Mouse (Mus musculus): ENCODE measurements around the gene Lmntd2. TPM values are rescaled to one million over a fixed set of nuclear protein-coding genes. Genes with fewer than 3 reads are reported as not detected.
A peak's percentile ranks its signal among the peaks of the same experiment; 100 is the strongest.

Lmntd2 gene
- polyA plus RNA-seq, 1 experiment from 2014 or later: 3.9 TPM

MicroRNA genes within 50 kb of the gene (microRNA counts, 519-probe panel; counts per million panel counts)
- 5,033 counts per million, percentile 86 among the panel's probes with 10 or more counts for microRNA mmu-miR-210

Small RNA genes lying within 50 kb of the gene (microRNA-seq; reads per million reads assigned to microRNA genes)
- gene Mir210: 525 reads per million, percentile 69 among the genes with 10 or more reads in this experiment

Other genes with a start within 250 kb of the Lmntd2 start
- 35.5 and 37.6 TPM in 2 replicates for gene Ifitm1, start 246.9 kb downstream of the Lmntd2 start, polyA plus RNA-seq (2016; fragmentation: Nextera tagmentation; extraction: Ambion mirVana)
- gene Ifitm3, start 203.3 kb downstream of the Lmntd2 start, polyA plus RNA-seq (2016; fragmentation: Nextera tagmentation; extraction: Ambion mirVana): 48.0 and 52.4 TPM in 2 replicates
- gene Ifitm6, start 196.2 kb downstream of the Lmntd2 start, polyA plus RNA-seq (2016; fragmentation: Nextera tagmentation; extraction: Ambion mirVana): 0.43 TPM in 1 of 2 replicates, not detected in the other
- not detected in 2 replicates for gene Gm17387, start 184.9 kb downstream of the Lmntd2 start, polyA plus RNA-seq (2016; fragmentation: Nextera tagmentation; extraction: Ambion mirVana)
- 35.2 and 39.2 TPM in 2 replicates for gene B4galnt4, start 153.0 kb downstream of the Lmntd2 start, polyA plus RNA-seq (2016; fragmentation: Nextera tagmentation; extraction: Ambion mirVana)
- 13.3 and 16.2 TPM in 2 replicates for gene Pkp3, start 135.9 kb downstream of the Lmntd2 start, polyA plus RNA-seq (2016; fragmentation: Nextera tagmentation; extraction: Ambion mirVana)
- 1.9 and 3.0 TPM in 2 replicates for gene Sigirr, start 113.5 kb downstream of the Lmntd2 start, polyA plus RNA-seq (2016; fragmentation: Nextera tagmentation; extraction: Ambion mirVana)
- gene Ano9, start 96.3 kb downstream of the Lmntd2 start, polyA plus RNA-seq (2016; fragmentation: Nextera tagmentation; extraction: Ambion mirVana): 2.2 and 2.5 TPM in 2 replicates
- 82.2 and 84.7 TPM in 2 replicates for gene Ptdss2, start 91.7 kb downstream of the Lmntd2 start, polyA plus RNA-seq (2016; fragmentation: Nextera tagmentation; extraction: Ambion mirVana)
- 87.9 and 88.1 TPM in 2 replicates for gene Rnh1, start 41.2 kb downstream of the Lmntd2 start, polyA plus RNA-seq (2016; fragmentation: Nextera tagmentation; extraction: Ambion mirVana)
- gene Hras, start 20.1 kb downstream of the Lmntd2 start, polyA plus RNA-seq (2016; fragmentation: Nextera tagmentation; extraction: Ambion mirVana): 91.0 and 111 TPM in 2 replicates
- 12.1 and 13.4 TPM in 2 replicates for gene Lrrc56, start 19.9 kb downstream of the Lmntd2 start, polyA plus RNA-seq (2016; fragmentation: Nextera tagmentation; extraction: Ambion mirVana)
- gene Rassf7, start 1.8 kb upstream of the Lmntd2 start, polyA plus RNA-seq (2016; fragmentation: Nextera tagmentation; extraction: Ambion mirVana): 38.6 and 42.3 TPM in 2 replicates
- 87.1 and 99.9 TPM in 2 replicates for gene Phrf1, start 14.7 kb upstream of the Lmntd2 start, polyA plus RNA-seq (2016; fragmentation: Nextera tagmentation; extraction: Ambion mirVana)
- gene Irf7, start 52.4 kb upstream of the Lmntd2 start, polyA plus RNA-seq (2016; fragmentation: Nextera tagmentation; extraction: Ambion mirVana): 0.99 and 1.1 TPM in 2 replicates
- not detected in 2 replicates for gene Cdhr5, start 62.7 kb upstream of the Lmntd2 start, polyA plus RNA-seq (2016; fragmentation: Nextera tagmentation; extraction: Ambion mirVana)
- gene Sct, start 65.1 kb upstream of the Lmntd2 start, polyA plus RNA-seq (2016; fragmentation: Nextera tagmentation; extraction: Ambion mirVana): 4.0 and 5.0 TPM in 2 replicates
- gene Drd4, start 77.9 kb upstream of the Lmntd2 start, polyA plus RNA-seq (2016; fragmentation: Nextera tagmentation; extraction: Ambion mirVana): 1.7 and 2.3 TPM in 2 replicates
- gene Deaf1, start 113.6 kb upstream of the Lmntd2 start, polyA plus RNA-seq (2016; fragmentation: Nextera tagmentation; extraction: Ambion mirVana): 75.4 and 83.4 TPM in 2 replicates
- gene Tmem80, start 113.7 kb upstream of the Lmntd2 start, polyA plus RNA-seq (2016; fragmentation: Nextera tagmentation; extraction: Ambion mirVana): 54.3 and 56.7 TPM in 2 replicates
- 5.6 and 5.7 TPM in 2 replicates for gene Eps8l2, start 124.8 kb upstream of the Lmntd2 start, polyA plus RNA-seq (2016; fragmentation: Nextera tagmentation; extraction: Ambion mirVana)
- 303 and 306 TPM in 2 replicates for gene Taldo1, start 178.1 kb upstream of the Lmntd2 start, polyA plus RNA-seq (2016; fragmentation: Nextera tagmentation; extraction: Ambion mirVana)
- 62.2 and 68.5 TPM in 2 replicates for gene Gatd1, start 200.1 kb upstream of the Lmntd2 start, polyA plus RNA-seq (2016; fragmentation: Nextera tagmentation; extraction: Ambion mirVana)
- 7.4 and 10.4 TPM in 2 replicates for gene Cend1, start 215.4 kb upstream of the Lmntd2 start, polyA plus RNA-seq (2016; fragmentation: Nextera tagmentation; extraction: Ambion mirVana)
- gene Slc25a22, start 223.8 kb upstream of the Lmntd2 start, polyA plus RNA-seq (2016; fragmentation: Nextera tagmentation; extraction: Ambion mirVana): 39.2 and 41.9 TPM in 2 replicates
- gene Pidd1, start 229.9 kb upstream of the Lmntd2 start, polyA plus RNA-seq (2016; fragmentation: Nextera tagmentation; extraction: Ambion mirVana): 14.9 and 15.0 TPM in 2 replicates
- 1,180 and 1,203 TPM in 2 replicates for gene Rplp2, start 233.3 kb upstream of the Lmntd2 start, polyA plus RNA-seq (2016; fragmentation: Nextera tagmentation; extraction: Ambion mirVana)
- gene Pnpla2, start 241.1 kb upstream of the Lmntd2 start, polyA plus RNA-seq (2016; fragmentation: Nextera tagmentation; extraction: Ambion mirVana): 13.9 and 14.6 TPM in 2 replicates
- 12.8 and 13.3 TPM in 2 replicates for gene Cracr2b, start 247.0 kb upstream of the Lmntd2 start, polyA plus RNA-seq (2016; fragmentation: Nextera tagmentation; extraction: Ambion mirVana)